Mouse (Mus musculus): ENCODE data around the gene Avpr1b. TPM values are rescaled to one million over a fixed set of nuclear protein-coding genes. Genes with fewer than 3 reads are reported as not detected.

Avpr1b gene
- not detected in 4 replicates for total RNA-seq (2023)

GRCm38 (mm10) chr1:131598905-131599304 is at the start of gene Avpr1b:
TSS of gene Avpr1b (plus strand) at chr1:131599239.

GRCm38 (mm10) chr1:131637791-131638540 is 38.9 kb downstream of the Avpr1b start, which contains the start of gene Ctse:
TSS of gene Ctse (plus strand) at chr1:131638306.

Other genes starting within 250 kb of the Avpr1b start
- gene Srgap2, start 71.9 kb upstream of the Avpr1b start, total RNA-seq (2023), result 27.9 to 35.4 TPM (median 30.3 TPM) in 4 replicates
- 0.27 to 0.56 TPM (median 0.52 TPM) in 3 of 4 replicates, not detected in the other for gene Fam72a, start 71.3 kb upstream of the Avpr1b start, total RNA-seq (2023)
- gene Ctse, start 39.1 kb downstream of the Avpr1b start, total RNA-seq (2023), result 115 to 128 TPM (median 125 TPM) in 4 replicates
- 0.12 to 1.4 TPM (median 0.52 TPM) in 4 replicates for gene Rab7b, start 89.5 kb downstream of the Avpr1b start, total RNA-seq (2023)
- gene Slc26a9, start 144.8 kb downstream of the Avpr1b start, total RNA-seq (2023), result 0.12 to 0.20 TPM (median 0.15 TPM) in 3 of 4 replicates, not detected in the other
- gene Pm20d1, start 198.1 kb downstream of the Avpr1b start, total RNA-seq (2023), result not detected in 4 replicates
- 39.8 to 45.1 TPM (median 43.6 TPM) in 4 replicates for gene Slc41a1, start 228.3 kb downstream of the Avpr1b start, total RNA-seq (2023)